Comparison of ENCODE assay signal across 26 mouse cellular contexts in genomic region chr2:135680001-135680400, GRCm38 (mm10). TPM values are rescaled to one million over a fixed set of nuclear protein-coding genes. Genes with fewer than 3 reads are reported as not detected.
DNase-seq lines count a peak whose midpoint lies in the region; ATAC-seq and TF ChIP-seq lines count a peak whose summit lies in the region.
"Had no signal": no experiment of that assay in that cellular context is flagged by ENCODE, and none has a peak within 500 bp of the region (broad histone marks: within the 10 kb centered on the region; RNA-seq: fewer than 3 reads in every experiment).

No protein-coding gene starts in this region.

- peak overlapping the region; percentile 26; the same call in 1 of the 2 replicates for H3K27ac ChIP-seq in kidney, embryonic 14.5 days (ENCODE audit: low read depth, low read length)
- H3K27ac ChIP-seq in kidney, embryonic 16.5 days (ENCODE audit: low read length): no peak overlapping the region
- H3K27ac ChIP-seq in layer of hippocampus, adult 2 months: no peak overlapping the region
- H3K27ac ChIP-seq in midbrain, embryonic 13.5 days: no peak overlapping the region
- H3K27ac ChIP-seq: embryonic facial prominence, embryonic 15.5 days; hindbrain, embryonic 10.5 days; hindbrain, postnatal 0 days; limb, embryonic 15.5 days; liver, embryonic 15.5 days; neural tube, embryonic 15.5 days had no signal

- no peak overlapping the region for H3K4me2 ChIP-seq in kidney, embryonic 14.5 days (replicated peaks; ENCODE audit: low read depth, low read length)
- H3K4me2 ChIP-seq in kidney, embryonic 16.5 days (replicated peaks; ENCODE audit: low read depth, low read length): no peak overlapping the region
- H3K4me2 ChIP-seq in midbrain, embryonic 13.5 days (replicated peaks): no peak overlapping the region
- H3K4me2 ChIP-seq: embryonic facial prominence, embryonic 15.5 days; heart, embryonic 11.5 days; limb, embryonic 15.5 days; liver, embryonic 15.5 days; neural tube, embryonic 15.5 days had no signal

- TF ChIP-seq CTCF in layer of hippocampus, adult 2 months (conservative IDR thresholded peaks at IDR 0.05): no peak

- no peaks in the 10 kb centered on the region for H3K9me3 ChIP-seq in kidney, embryonic 14.5 days (ENCODE audit: control insufficient read depth, low read length)
- H3K9me3 ChIP-seq in kidney, embryonic 16.5 days (ENCODE audit: low read length): no peaks in the 10 kb centered on the region
- H3K9me3 ChIP-seq in midbrain, embryonic 13.5 days: no peaks in the 10 kb centered on the region
- H3K9me3 ChIP-seq: embryonic facial prominence, embryonic 15.5 days; hindbrain, embryonic 10.5 days; limb, embryonic 15.5 days; liver, embryonic 15.5 days; neural tube, embryonic 15.5 days had no signal

- no peak overlapping the region for H3K4me3 ChIP-seq in kidney, embryonic 14.5 days (ENCODE audit: low read length)
- H3K4me3 ChIP-seq in kidney, embryonic 16.5 days (ENCODE audit: low read length): no peak overlapping the region
- no peak overlapping the region for H3K4me3 ChIP-seq in layer of hippocampus, adult 2 months
- no peak overlapping the region for H3K4me3 ChIP-seq in midbrain, embryonic 13.5 days (replicated peaks)
- H3K4me3 ChIP-seq: embryonic facial prominence, embryonic 15.5 days; hindbrain, embryonic 10.5 days; limb, embryonic 15.5 days; liver, embryonic 15.5 days; neural tube, embryonic 15.5 days had no signal

- no peaks in the 10 kb centered on the region for H3K4me1 ChIP-seq in kidney, embryonic 14.5 days (ENCODE audit: control insufficient read depth, insufficient read depth, low read length)
- peaks cover 13% of the 10 kb centered on the region; the same call in 1 of the 2 replicates for H3K4me1 ChIP-seq in kidney, embryonic 16.5 days (ENCODE audit: insufficient read depth, low read length)
- peaks cover 15% of the 10 kb centered on the region for H3K4me1 ChIP-seq in midbrain, embryonic 13.5 days (replicated peaks)
- H3K4me1 ChIP-seq: liver, embryonic 15.5 days; neural tube, embryonic 15.5 days had no signal

- 0 out of 2 replicates have a peak, but pooled peaks have one; percentile 40 for ATAC-seq in kidney, embryonic 14.5 days (ENCODE audit: low FRiP score, low TSS enrichment)
- ATAC-seq in kidney, embryonic 16.5 days (ENCODE audit: low FRiP score, low TSS enrichment): no peak
- ATAC-seq in midbrain, embryonic 13.5 days: no peak
- ATAC-seq: activated CD4-positive, CD25-positive, alpha-beta regulatory T cell, adult 4 months; forebrain, postnatal 0 days; hindbrain, postnatal 0 days; intestine, postnatal 0 days; midbrain, embryonic 16.5 days had no signal

- H3K27me3 ChIP-seq in kidney, embryonic 14.5 days (ENCODE audit: control insufficient read depth, insufficient read depth, low read length): no peaks in the 10 kb centered on the region
- H3K27me3 ChIP-seq in kidney, embryonic 16.5 days (ENCODE audit: insufficient read depth, low read length): peaks cover 2% of the 10 kb centered on the region; the same call in 1 of the 2 replicates
- H3K27me3 ChIP-seq in midbrain, embryonic 13.5 days: no peaks in the 10 kb centered on the region
- H3K27me3 ChIP-seq: embryonic facial prominence, embryonic 15.5 days; limb, embryonic 15.5 days; liver, embryonic 15.5 days; neural tube, embryonic 15.5 days had no signal

- WGBS in kidney, embryonic 14.5 days: 50% methylated on average over 8 of the region's 8 CpGs
- 52% methylated on average over 8 of the region's 8 CpGs for WGBS in kidney, embryonic 16.5 days
- 90% methylated on average over 8 of the region's 8 CpGs for WGBS in midbrain, embryonic 13.5 days

- DNase-seq in heart, adult 18-20 months: peak; percentile 33 to 61
- DNase-seq in heart, postnatal 10 days: no peak
- DNase-seq in R1 (ENCODE audit: low read depth, low spot score): peak; percentile 30
- DNase-seq in lung, postnatal 25 days (ENCODE audit: low spot score): peak; percentile 57
- no peak for DNase-seq in layer of hippocampus, adult 2 months (ENCODE audit: low spot score in 2 of 2)
- DNase-seq: adrenal gland, postnatal 10 days; B cell, adult 2 months; cerebellum, adult 9-11 months; forebrain, postnatal 0 days; layer of hippocampus, postnatal 36 days; right cerebral cortex, postnatal 14 days; spleen, adult 18-20 months; thymus, postnatal 25 days had no signal

- no peak overlapping the region for H3K9ac ChIP-seq in kidney, embryonic 14.5 days (ENCODE audit: low read depth, low read length)
- no peak overlapping the region for H3K9ac ChIP-seq in kidney, embryonic 16.5 days (replicated peaks; ENCODE audit: low read length)
- no peak overlapping the region for H3K9ac ChIP-seq in midbrain, embryonic 13.5 days (replicated peaks)
- H3K9ac ChIP-seq: embryonic facial prominence, embryonic 15.5 days; forebrain, postnatal 0 days; limb, embryonic 15.5 days; liver, embryonic 15.5 days; neural tube, embryonic 15.5 days had no signal

- intact Hi-C loops in heart, postnatal 10 days (cut with DNase I): no loop called here

- no peaks in the 10 kb centered on the region for H3K36me3 ChIP-seq in kidney, embryonic 14.5 days (ENCODE audit: control insufficient read depth, insufficient read depth, low read length)
- H3K36me3 ChIP-seq in kidney, embryonic 16.5 days (ENCODE audit: insufficient read depth, low read length): no peaks in the 10 kb centered on the region
- H3K36me3 ChIP-seq in midbrain, embryonic 13.5 days: no peaks in the 10 kb centered on the region
- H3K36me3 ChIP-seq: embryonic facial prominence, embryonic 15.5 days; hindbrain, embryonic 10.5 days; limb, embryonic 15.5 days; liver, embryonic 15.5 days; neural tube, embryonic 15.5 days had no signal

RNA-seq across cellular contexts. Expression of gene Plcb4, which starts 21.2 kb away (rescaled TPM):
- total RNA-seq in heart, adult 18-20 months (2021): 10 to 100 TPM; 49.1 to 58.5 TPM
- 10 to 100 TPM; 71.4 to 95.2 TPM for total RNA-seq in heart, postnatal 10 days (2021)
- polyA plus RNA-seq in kidney, embryonic 14.5 days (2014; fragmentation: Nextera tagmentation; extraction: Ambion mirVana): 19.7 and 21.2 TPM in 2 replicates
- 17.3 and 18.9 TPM in 2 replicates for polyA plus RNA-seq in kidney, embryonic 16.5 days (2015; fragmentation: Nextera tagmentation; extraction: Ambion mirVana)
- 10 to 100 TPM; 20.9 to 21.0 TPM for total RNA-seq in layer of hippocampus, adult 2 months (2021)
- 34.6 and 38.2 TPM in 2 replicates for polyA plus RNA-seq in midbrain, embryonic 13.5 days (2015; fragmentation: Nextera tagmentation; extraction: Ambion mirVana)

Comparison
In these comparisons a context has a peak if more than half of its experiments do, and no peak if none do; other contexts are left out.
1. DNase-seq: peak in heart, adult 18-20 months (2 of 2), R1 (single experiment) and lung, postnatal 25 days (single experiment); none in heart, postnatal 10 days (0 of 2) and layer of hippocampus, adult 2 months (0 of 2).